Mouse (Mus musculus): ENCODE measurements around the gene Cyp51. TPM values are rescaled to one million over a fixed set of nuclear protein-coding genes. Genes with fewer than 3 reads are reported as not detected.

Cyp51 gene
- polyA plus RNA-seq (2012; rRNA removed; ENCODE audit: low replicate concordance): 32.0 and 41.5 TPM in 2 replicates

DNA sequence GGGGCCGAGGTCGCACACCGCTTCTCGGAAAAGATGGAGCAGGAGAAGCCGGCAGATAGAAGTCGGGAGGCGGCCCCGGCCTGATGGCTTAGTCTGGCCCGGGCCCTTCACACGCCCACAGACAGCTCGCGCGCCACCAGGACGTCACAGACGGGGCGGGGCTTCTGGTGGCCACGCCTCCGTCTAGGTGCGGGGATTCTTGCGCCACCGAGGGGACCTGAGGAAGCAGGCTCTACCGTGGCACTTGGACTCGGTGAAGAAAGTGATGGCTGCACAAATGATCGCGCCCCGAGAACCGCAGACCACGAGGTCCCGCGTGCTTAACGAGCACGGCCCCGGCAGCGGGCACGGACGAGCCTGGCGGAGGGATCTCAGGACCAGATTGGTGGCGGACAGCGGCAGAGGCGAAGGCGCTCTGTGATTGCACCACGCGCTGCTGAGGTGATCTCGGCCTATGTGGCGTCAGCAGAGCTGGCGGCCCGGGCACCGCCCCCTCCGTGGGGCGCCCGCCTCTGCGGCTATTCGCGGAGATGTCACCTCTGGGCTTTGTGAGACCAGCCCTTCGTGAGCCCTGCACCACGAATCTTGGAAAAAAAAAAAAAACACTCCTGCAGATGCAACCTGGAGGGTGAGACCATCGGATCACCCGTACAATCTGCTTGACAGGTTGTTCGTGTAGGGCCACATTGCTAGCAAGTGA is at the start of gene Cyp51:
Cyp51 (minus strand) TSS at position 406 of the 700 bp plus-strand sequence.

Other genes starting within 250 kb of the Cyp51 start
- 1.1 and 1.5 TPM in 2 replicates for gene Mterf1a, start 210.8 kb downstream of the Cyp51 start, polyA plus RNA-seq (2012; rRNA removed; ENCODE audit: low replicate concordance)
- gene Akap9, start 176.7 kb downstream of the Cyp51 start, polyA plus RNA-seq (2012; rRNA removed; ENCODE audit: low replicate concordance): 6.2 and 10.4 TPM in 2 replicates
- gene Mterf1b, start 87.6 kb upstream of the Cyp51 start, polyA plus RNA-seq (2012; rRNA removed; ENCODE audit: low replicate concordance): 0.29 and 0.76 TPM in 2 replicates